Mouse (Mus musculus) left cerebral cortex, adult 8-10 months (tissue): ENCODE results near the gene B4galt4. TPM values are rescaled to one million over a fixed set of nuclear protein-coding genes. Genes with fewer than 3 reads are reported as not detected.
"Not testable (repeated sequence)": the region's sequence is repeated elsewhere in the genome, so short reads cannot be mapped to it uniquely, and the experiment has no call there.

Source experiments
- DNase-seq, 2 experiments: peaks; one replicate each; pipeline ENCODE4 v3.0.0; 2022; ENCODE audit warnings: low spot score in 2 of 2
- total RNA-seq, 4 experiments: library from RNA; stranded (reverse); gene quantifications; 2 replicates each; pipeline ENCODE4 v1.2.4; 2022

The B4galt4 gene
- total RNA-seq: 10 to 100 TPM; 19.8 to 25.0 (median 22.4) TPM

GRCm38 (mm10) chr16:38742113-38742658 is at the start of gene B4galt4:
B4galt4 (plus strand) TSS chr16:38742264.
- peak; percentile 75 for DNase-seq

DNA sequence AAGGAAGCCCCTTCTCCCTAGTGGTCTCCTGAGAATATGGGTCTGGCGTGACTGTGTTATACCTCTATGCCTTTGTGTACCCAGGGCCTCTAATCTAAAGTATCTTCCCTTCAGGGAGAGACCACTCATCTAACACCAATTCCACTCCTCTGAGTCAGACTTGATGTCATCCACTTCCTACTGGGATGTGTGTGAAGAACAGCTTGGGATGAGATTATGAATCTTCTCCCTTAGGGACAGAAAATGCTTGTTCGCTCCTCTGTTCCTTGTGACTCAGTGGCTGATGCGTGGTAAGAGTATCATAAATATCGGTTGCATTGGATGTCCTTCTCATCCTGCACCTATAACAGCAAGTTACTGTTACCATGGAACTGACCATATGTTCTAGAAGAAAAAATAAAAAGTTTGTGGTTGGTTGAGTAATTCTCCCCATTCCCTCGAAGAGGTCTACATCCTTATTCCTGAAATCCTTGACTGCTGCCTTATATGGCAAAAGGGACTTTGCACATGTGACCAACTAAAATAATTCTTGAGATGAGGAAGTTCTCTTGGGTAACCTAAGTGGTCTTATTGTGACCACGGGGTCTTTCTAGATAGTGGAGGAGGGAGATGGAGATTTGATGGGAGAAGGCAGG is 47.0 kb upstream of the B4galt4 start:
- no peak for DNase-seq

- DNase-seq: no peak
Observed at GRCm38 (mm10) chr16:38695557-38695956, 46.5 kb upstream of the B4galt4 start.

GRCm38 (mm10) chr16:38697611-38698010 is 44.5 kb upstream of the B4galt4 start:
- DNase-seq: no peak

- DNase-seq: no peak
Observed at GRCm38 (mm10) chr16:38700392-38701162, 41.5 kb upstream of the B4galt4 start.

- DNase-seq: no peak
Observed at GRCm38 (mm10) chr16:38701492-38702185, 40.4 kb upstream of the B4galt4 start.

DNA sequence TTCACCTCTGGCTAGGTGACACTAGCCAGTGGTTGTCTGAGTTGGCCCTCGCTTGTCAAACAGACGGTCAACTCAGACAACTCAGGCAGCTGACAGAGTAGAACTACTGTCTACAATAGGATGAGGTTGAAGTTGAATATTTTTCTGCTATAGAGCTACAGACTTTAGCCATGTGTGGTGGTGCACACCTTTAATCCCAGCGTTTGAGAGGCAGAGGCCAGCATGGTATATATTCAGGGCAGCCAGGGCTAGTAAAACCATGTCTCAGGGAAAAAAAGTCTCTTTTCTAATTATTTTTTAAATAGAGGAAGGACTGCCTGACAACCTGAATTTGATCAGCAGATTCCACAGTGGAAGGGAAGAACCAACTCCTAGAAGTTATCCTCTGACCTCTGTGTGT is 39.7 kb upstream of the B4galt4 start:
- no peak for DNase-seq

- no peak for DNase-seq
Observed at GRCm38 (mm10) chr16:38703501-38703900, 38.6 kb upstream of the B4galt4 start.

GRCm38 (mm10) chr16:38705531-38706281 is 36.4 kb upstream of the B4galt4 start:
- no peak for DNase-seq

DNA sequence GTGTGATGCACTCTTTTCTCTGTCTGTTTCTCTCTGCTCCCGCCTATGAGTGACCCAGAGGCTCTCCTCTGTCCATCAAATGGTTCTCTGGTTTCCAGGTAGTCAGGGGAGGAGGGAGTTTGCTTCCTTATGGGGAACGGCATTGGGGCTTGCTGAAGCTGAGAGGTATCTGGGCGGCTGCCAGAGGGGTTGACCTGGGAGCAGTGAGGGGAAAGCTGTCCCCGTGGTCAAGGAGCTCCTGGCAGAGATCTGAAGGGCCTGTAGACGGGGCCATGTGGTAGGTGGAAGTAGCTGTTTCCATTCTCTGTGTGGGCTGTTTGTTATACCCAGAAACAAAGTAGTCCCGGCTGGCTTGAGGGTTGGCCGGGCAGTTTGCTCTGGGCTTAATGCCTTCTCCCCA is 35.3 kb upstream of the B4galt4 start:
- no peak for DNase-seq

DNA sequence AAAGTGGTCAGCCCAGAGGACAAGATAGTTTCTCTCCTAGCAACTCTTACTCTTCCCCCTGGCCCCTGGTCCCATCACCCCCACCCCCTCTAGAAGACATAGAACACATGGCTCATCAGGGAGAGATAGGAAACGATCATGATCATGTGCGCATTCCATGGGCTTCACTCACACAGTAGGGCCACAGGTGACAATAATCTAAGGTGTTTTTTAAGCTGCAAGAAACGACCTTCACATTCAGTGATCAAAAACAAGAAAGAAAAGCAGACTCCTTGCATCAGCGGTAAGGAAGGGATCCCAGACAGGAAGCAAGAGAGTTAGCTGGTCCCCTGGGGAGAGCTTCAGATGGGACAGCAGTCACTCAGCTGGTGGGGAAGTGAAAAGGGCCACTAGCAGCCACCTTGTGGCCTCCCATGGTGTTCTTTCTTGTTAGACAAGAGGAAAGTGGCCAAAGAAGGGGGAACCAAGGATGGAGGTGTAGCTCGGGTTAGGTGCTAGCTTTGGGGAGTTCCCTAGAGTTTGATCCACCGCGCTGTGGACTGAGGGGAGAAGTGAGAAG is 33.0 kb upstream of the B4galt4 start:
- DNase-seq: no peak

GRCm38 (mm10) chr16:38711245-38711644 is 30.8 kb upstream of the B4galt4 start:
- DNase-seq: no peak

DNA sequence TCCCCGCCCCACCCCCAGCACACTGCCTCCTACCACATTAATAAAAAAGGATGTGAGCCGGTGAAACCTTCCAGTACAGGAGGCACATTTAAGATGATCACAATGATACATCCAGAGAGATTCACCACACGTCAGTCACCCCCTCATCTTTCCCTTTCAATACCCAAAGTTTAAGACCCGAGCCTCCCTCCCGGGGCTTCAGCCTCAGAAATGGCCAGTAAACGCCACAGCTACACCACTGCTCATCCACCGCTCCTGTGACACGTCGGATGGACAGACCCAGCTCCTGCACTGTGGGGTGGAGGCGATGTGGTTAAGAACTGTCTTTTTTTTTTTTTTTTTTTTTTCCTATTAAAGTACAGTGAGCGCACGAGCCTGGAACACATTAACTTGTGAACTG is 30.0 kb upstream of the B4galt4 start:
- DNase-seq: no peak

DNA sequence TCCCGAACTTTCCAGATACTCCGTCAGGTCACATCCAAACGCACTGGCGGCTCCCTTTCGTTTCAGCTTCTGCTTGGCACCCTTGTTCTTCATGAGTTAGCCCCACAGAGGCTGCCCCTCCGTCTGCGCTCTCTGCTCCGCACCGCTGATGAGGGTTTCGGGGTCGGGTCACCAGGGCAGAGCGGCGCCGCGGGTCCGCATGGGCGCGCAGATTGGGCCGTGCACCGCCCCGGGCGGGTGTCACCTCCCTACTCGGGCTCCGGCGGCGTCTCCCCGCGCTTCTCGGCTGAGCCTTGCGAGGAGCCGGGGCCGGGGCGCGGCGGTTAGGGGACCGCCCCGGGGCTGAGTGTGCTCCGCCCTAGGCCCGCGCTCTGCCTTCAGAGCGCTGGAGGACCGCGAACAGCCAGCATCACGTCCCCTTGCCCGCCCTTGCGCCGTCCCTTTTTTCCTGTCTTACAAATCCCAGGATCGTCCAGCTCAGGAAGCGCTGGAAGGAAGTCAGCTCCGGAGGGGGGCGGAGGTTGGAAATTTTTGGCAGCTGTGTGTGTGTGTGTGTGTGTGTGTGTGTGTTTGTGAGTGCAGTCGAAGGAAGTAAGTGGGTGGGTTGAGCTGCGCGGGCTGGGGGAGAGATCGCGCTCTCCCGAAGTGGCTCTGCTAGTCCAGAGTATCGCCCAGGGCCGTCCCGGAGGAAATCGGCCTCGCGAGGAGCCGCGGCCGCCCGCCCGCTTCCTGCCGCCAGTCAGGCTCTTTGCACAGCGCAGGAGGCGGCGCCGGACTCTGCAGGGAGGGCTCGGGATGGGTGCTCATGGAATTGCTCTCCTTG is 29.3 kb upstream of the B4galt4 start, which contains the start of gene Arhgap31:
Gene Arhgap31 (minus strand): TSS at position 694 of the 823 bp plus-strand sequence.
- peak in 1 of 2 experiments; percentile 54 for DNase-seq

- no peak for DNase-seq
Observed at GRCm38 (mm10) chr16:38713404-38714258, 28.4 kb upstream of the B4galt4 start.

DNA sequence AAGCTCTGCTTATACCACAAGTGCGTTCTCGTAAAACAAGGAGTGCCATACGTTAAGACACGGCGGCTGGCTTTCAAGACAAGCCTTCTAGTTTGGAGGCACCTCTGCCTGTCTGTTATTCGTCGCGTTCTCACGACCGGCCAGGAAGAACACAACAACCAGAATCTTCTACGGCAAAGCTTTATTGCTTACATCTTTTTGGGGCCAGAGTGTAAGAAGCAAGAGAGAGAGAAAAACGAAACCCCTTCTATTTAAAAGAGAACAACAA is 27.9 kb upstream of the B4galt4 start:
- DNase-seq: not testable (repeated sequence)

DNA sequence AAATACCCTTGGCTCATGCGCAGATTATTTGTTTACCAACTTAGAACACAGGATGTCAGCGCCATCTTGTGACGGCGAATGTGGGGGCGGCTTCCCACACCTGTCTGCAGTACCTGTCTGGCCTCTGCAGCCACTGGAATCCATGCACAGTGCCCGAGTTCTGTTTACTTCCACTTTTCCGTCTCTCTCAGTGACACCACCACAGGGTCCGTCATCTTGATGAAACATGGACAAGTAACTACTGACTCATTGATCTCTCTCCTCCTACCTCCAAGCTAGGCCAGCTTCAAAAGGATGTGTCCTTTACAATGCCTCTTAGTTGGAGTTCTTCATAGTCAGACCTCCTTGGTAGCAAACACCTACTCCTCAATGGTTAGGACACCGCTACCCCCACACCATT is 20.7 kb upstream of the B4galt4 start:
- DNase-seq: no peak

GRCm38 (mm10) chr16:38724256-38724655 is 17.8 kb upstream of the B4galt4 start:
- no peak for DNase-seq

- no peak for DNase-seq
Observed at GRCm38 (mm10) chr16:38724974-38725373, 17.1 kb upstream of the B4galt4 start.
